Mouse (Mus musculus): ENCODE measurements around the gene Psmb9. TPM values are rescaled to one million over a fixed set of nuclear protein-coding genes. Genes with fewer than 3 reads are reported as not detected.
"Not testable (repeated sequence)": the region's sequence is repeated elsewhere in the genome, so short reads cannot be mapped to it uniquely, and the experiment has no call there.

The Psmb9 gene
- polyA plus RNA-seq (2014; fragmentation: Nextera tagmentation; extraction: Ambion mirVana), result 0.67 and 1.1 TPM in 2 replicates

GRCm38 (mm10) chr17:34187261-34187916 lies at the start of gene Psmb9, which contains the start of gene Tap1:
TSS of gene Psmb9 (minus strand) at chr17:34187764.
TSS of gene Tap1 (plus strand) at chr17:34187553.
- Histone ChIP-seq H3K27ac (replicated peaks; ENCODE audit: low read depth, low read length) (no peak within 1 kb of the TSS), H3K27me3 (ENCODE audit: control insufficient read depth, insufficient read depth, low read length) (peaks cover 23% of the 10 kb centered on the region), H3K4me1 (ENCODE audit: control insufficient read depth, insufficient read depth, low read length) (peaks cover 5% of the 10 kb centered on the region; the same call in 1 of the 2 replicates), H3K4me3 (ENCODE audit: low read depth, low read length) (peak within 1 kb of the TSS; percentile 42), H3K36me3 (replicated peaks; ENCODE audit: control insufficient read depth, insufficient read depth, low read depth, low read length) (no peaks in the 10 kb centered on the region), H3K9me3 (replicated peaks; ENCODE audit: control insufficient read depth, low read length) (no peaks in the 10 kb centered on the region), H3K9ac (replicated peaks; ENCODE audit: low read length) (peak within 1 kb of the TSS; percentile 64), H3K4me2 (ENCODE audit: low read depth, low read length) (peak within 1 kb of the TSS; percentile 83)
- peak; percentile 91 for ATAC-seq (replicated peaks; ENCODE audit: insufficient number of reproducible peaks, low FRiP score, low TSS enrichment, low read depth)
- WGBS, result under 1% methylated on average over 46 of the region's 46 CpGs
- DNase-seq (ENCODE audit: low spot score), result peak; percentile 97

DNA sequence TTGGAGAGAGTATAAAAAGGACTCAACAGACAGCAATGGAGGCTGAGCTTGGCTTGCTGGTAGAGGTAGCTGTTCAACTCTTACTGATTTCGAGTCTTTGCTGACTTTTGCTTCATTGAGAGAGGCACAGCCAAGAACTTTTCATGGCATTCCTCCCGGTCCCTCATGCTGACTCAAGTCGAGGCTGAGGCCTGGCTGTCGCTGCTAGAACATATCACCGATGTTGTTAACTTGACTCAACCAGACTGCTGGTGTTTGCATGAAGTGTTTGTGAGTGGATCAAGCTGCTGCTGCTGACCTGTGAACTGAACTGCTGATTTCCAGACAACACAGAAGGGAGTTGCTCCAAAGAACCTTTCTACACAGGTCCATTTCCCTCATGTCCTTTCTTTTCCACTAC lies 49.1 kb upstream of the Psmb9 start:
- no peaks in the 10 kb centered on the region for H3K27me3 ChIP-seq (ENCODE audit: control insufficient read depth, insufficient read depth, low read length)
- H3K4me2 ChIP-seq (ENCODE audit: low read depth, low read length), result no peak overlapping the region
- no peak overlapping the region for H3K9ac ChIP-seq (replicated peaks; ENCODE audit: low read length)
- WGBS, result 81% methylated on average over 5 of the region's 5 CpGs
- ATAC-seq (replicated peaks; ENCODE audit: insufficient number of reproducible peaks, low FRiP score, low TSS enrichment, low read depth), result no peak
- H3K27ac ChIP-seq (replicated peaks; ENCODE audit: low read depth, low read length), result no peak overlapping the region
- no peak overlapping the region for H3K4me3 ChIP-seq (ENCODE audit: low read depth, low read length)
- no peaks in the 10 kb centered on the region for H3K36me3 ChIP-seq (replicated peaks; ENCODE audit: control insufficient read depth, insufficient read depth, low read depth, low read length)
- no peaks in the 10 kb centered on the region for H3K4me1 ChIP-seq (ENCODE audit: control insufficient read depth, insufficient read depth, low read length)
- no peaks in the 10 kb centered on the region for H3K9me3 ChIP-seq (replicated peaks; ENCODE audit: control insufficient read depth, low read length)
- no peak for DNase-seq (ENCODE audit: low spot score)

GRCm38 (mm10) chr17:34234926-34235325 lies 47.4 kb upstream of the Psmb9 start:
- no peak overlapping the region for H3K9ac ChIP-seq (replicated peaks; ENCODE audit: low read length)
- H3K4me3 ChIP-seq (ENCODE audit: low read depth, low read length), result no peak overlapping the region
- ATAC-seq (replicated peaks; ENCODE audit: insufficient number of reproducible peaks, low FRiP score, low TSS enrichment, low read depth) (0 out of 2 replicates have a peak, but pooled peaks have one; percentile 34), DNase-seq (ENCODE audit: low spot score) (peak; percentile 67)
- no peak overlapping the region for H3K27ac ChIP-seq (replicated peaks; ENCODE audit: low read depth, low read length)
- H3K36me3 ChIP-seq (replicated peaks; ENCODE audit: control insufficient read depth, insufficient read depth, low read depth, low read length), result no peaks in the 10 kb centered on the region
- no peaks in the 10 kb centered on the region for H3K27me3 ChIP-seq (ENCODE audit: control insufficient read depth, insufficient read depth, low read length)
- no peaks in the 10 kb centered on the region for H3K9me3 ChIP-seq (replicated peaks; ENCODE audit: control insufficient read depth, low read length)
- H3K4me2 ChIP-seq (ENCODE audit: low read depth, low read length), result no peak overlapping the region
- no peaks in the 10 kb centered on the region for H3K4me1 ChIP-seq (ENCODE audit: control insufficient read depth, insufficient read depth, low read length)
- 49% methylated on average over 9 of the region's 9 CpGs for WGBS

DNA sequence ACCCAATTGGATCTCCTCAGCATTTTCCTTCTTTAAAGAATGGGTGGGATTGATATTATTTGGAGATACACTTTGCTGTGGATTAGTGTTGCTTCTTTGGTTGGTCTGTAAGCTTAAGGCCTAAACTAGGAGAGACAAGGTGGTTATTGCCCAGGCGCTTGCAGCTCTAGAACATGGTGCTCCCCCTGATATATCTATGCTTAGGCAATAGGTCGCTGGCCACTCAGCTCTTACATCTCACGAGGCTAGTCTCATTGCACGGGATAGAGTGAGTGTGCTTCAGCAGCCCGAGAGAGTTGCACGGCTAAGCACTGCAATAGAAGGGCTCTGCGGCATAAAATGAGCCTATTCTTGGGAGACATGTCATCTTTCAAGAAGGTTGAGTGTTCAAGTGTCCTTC lies 44.5 kb upstream of the Psmb9 start:
- H3K4me2 ChIP-seq (ENCODE audit: low read depth, low read length); DNase-seq (ENCODE audit: low spot score); H3K9ac ChIP-seq (replicated peaks; ENCODE audit: low read length); H3K9me3 ChIP-seq (replicated peaks; ENCODE audit: control insufficient read depth, low read length); H3K4me1 ChIP-seq (ENCODE audit: control insufficient read depth, insufficient read depth, low read length); H3K27me3 ChIP-seq (ENCODE audit: control insufficient read depth, insufficient read depth, low read length); H3K27ac ChIP-seq (replicated peaks; ENCODE audit: low read depth, low read length); ATAC-seq (replicated peaks; ENCODE audit: insufficient number of reproducible peaks, low FRiP score, low TSS enrichment, low read depth); H3K36me3 ChIP-seq (replicated peaks; ENCODE audit: control insufficient read depth, insufficient read depth, low read depth, low read length); H3K4me3 ChIP-seq (ENCODE audit: low read depth, low read length): not testable (repeated sequence)
- WGBS, result 76% methylated on average over 5 of the region's 7 CpGs

DNA sequence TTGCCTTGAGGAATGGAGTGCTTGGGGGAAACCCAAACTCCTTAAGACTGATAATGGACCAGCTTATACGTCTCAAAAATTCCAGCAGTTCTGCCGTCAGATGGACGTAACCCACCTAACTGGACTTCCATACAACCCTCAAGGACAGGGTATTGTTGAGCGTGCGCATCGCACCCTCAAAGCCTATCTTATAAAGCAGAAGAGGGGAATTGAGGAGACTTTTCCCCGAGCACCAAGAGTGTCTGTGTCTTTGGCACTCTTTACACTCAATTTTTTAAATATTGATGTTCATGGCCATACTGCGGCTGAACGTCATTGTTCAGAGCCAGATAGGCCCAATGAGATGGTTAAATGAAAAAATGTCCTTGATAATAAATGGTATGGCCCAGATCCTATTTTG lies 43.4 kb upstream of the Psmb9 start:
- DNase-seq (ENCODE audit: low spot score); H3K9ac ChIP-seq (replicated peaks; ENCODE audit: low read length); H3K27ac ChIP-seq (replicated peaks; ENCODE audit: low read depth, low read length); H3K4me1 ChIP-seq (ENCODE audit: control insufficient read depth, insufficient read depth, low read length); H3K4me3 ChIP-seq (ENCODE audit: low read depth, low read length); H3K27me3 ChIP-seq (ENCODE audit: control insufficient read depth, insufficient read depth, low read length); H3K9me3 ChIP-seq (replicated peaks; ENCODE audit: control insufficient read depth, low read length); ATAC-seq (replicated peaks; ENCODE audit: insufficient number of reproducible peaks, low FRiP score, low TSS enrichment, low read depth); H3K4me2 ChIP-seq (ENCODE audit: low read depth, low read length); H3K36me3 ChIP-seq (replicated peaks; ENCODE audit: control insufficient read depth, insufficient read depth, low read depth, low read length): not testable (repeated sequence)
- 93% methylated on average over 6 of the region's 9 CpGs for WGBS

GRCm38 (mm10) chr17:34225911-34226310 lies 38.3 kb upstream of the Psmb9 start:
- not testable (repeated sequence) for H3K4me1 ChIP-seq (ENCODE audit: control insufficient read depth, insufficient read depth, low read length); H3K27ac ChIP-seq (replicated peaks; ENCODE audit: low read depth, low read length); H3K4me2 ChIP-seq (ENCODE audit: low read depth, low read length); DNase-seq (ENCODE audit: low spot score); H3K9me3 ChIP-seq (replicated peaks; ENCODE audit: control insufficient read depth, low read length); H3K27me3 ChIP-seq (ENCODE audit: control insufficient read depth, insufficient read depth, low read length); H3K36me3 ChIP-seq (replicated peaks; ENCODE audit: control insufficient read depth, insufficient read depth, low read depth, low read length); H3K4me3 ChIP-seq (ENCODE audit: low read depth, low read length); H3K9ac ChIP-seq (replicated peaks; ENCODE audit: low read length); ATAC-seq (replicated peaks; ENCODE audit: insufficient number of reproducible peaks, low FRiP score, low TSS enrichment, low read depth)
- WGBS, result 95% methylated on average over 13 of the region's 23 CpGs

DNA sequence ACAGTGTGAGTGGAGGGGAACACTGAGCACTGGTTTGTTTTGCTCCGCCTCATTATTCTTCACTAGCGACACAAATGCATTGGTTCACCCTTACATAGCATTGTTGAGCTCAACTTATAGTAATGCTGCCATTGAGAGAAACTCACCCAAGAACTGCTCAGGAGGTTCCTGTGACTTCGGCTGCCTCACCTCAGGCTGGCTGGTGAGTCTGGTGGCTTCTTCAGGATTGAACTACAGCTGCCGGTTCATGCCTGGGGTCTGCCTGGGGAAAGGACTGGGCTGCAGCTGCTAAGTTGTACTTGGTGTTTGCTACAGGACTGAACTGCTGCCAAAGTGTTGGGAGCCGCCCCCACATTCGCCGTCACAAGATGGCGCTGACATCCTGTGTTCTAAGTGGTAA lies 37.9 kb upstream of the Psmb9 start:
- ATAC-seq (replicated peaks; ENCODE audit: insufficient number of reproducible peaks, low FRiP score, low TSS enrichment, low read depth), result no peak
- WGBS, result 93% methylated on average over 8 of the region's 8 CpGs
- no peak for DNase-seq (ENCODE audit: low spot score)

DNA sequence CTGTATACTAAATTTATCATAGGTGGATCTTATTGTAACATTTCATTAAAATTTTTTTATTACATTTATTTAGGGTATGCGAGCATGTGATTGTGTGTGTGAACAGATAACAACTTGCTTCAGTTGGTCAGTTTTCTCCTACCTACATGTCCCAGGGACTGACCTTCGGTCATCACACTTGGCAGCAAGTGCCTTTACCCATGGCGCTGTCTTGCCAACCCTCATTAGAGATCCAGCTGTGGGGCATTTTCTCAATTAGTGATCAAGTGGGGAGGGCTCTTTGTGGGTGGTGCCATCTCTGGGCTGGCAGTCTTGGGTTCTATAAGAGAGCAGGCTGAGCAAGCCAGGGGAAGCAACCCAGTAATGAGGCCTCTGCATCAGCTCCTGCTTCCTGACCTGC lies 37.3 kb upstream of the Psmb9 start:
- no peak overlapping the region for H3K27ac ChIP-seq (replicated peaks; ENCODE audit: low read depth, low read length)
- H3K36me3 ChIP-seq (replicated peaks; ENCODE audit: control insufficient read depth, insufficient read depth, low read depth, low read length), result no peaks in the 10 kb centered on the region
- H3K4me3 ChIP-seq (ENCODE audit: low read depth, low read length), result no peak overlapping the region
- no peaks in the 10 kb centered on the region for H3K27me3 ChIP-seq (ENCODE audit: control insufficient read depth, insufficient read depth, low read length)
- no peaks in the 10 kb centered on the region for H3K4me1 ChIP-seq (ENCODE audit: control insufficient read depth, insufficient read depth, low read length)
- DNase-seq (ENCODE audit: low spot score), result no peak
- H3K9ac ChIP-seq (replicated peaks; ENCODE audit: low read length), result no peak overlapping the region
- H3K4me2 ChIP-seq (ENCODE audit: low read depth, low read length), result no peak overlapping the region
- no peaks in the 10 kb centered on the region for H3K9me3 ChIP-seq (replicated peaks; ENCODE audit: control insufficient read depth, low read length)
- ATAC-seq (replicated peaks; ENCODE audit: insufficient number of reproducible peaks, low FRiP score, low TSS enrichment, low read depth), result no peak
- 95% methylated on average over 3 of the region's 3 CpGs for WGBS

More for the DNA sequence above, 37.9 kb upstream of the Psmb9 start:
- no peaks in the 10 kb centered on the region for H3K4me1 ChIP-seq (ENCODE audit: control insufficient read depth, insufficient read depth, low read length)
- H3K27ac ChIP-seq (replicated peaks; ENCODE audit: low read depth, low read length), result no peak overlapping the region
- no peak overlapping the region for H3K4me2 ChIP-seq (ENCODE audit: low read depth, low read length)
- no peak overlapping the region for H3K4me3 ChIP-seq (ENCODE audit: low read depth, low read length)
- H3K36me3 ChIP-seq (replicated peaks; ENCODE audit: control insufficient read depth, insufficient read depth, low read depth, low read length), result no peaks in the 10 kb centered on the region
- no peaks in the 10 kb centered on the region for H3K9me3 ChIP-seq (replicated peaks; ENCODE audit: control insufficient read depth, low read length)
- H3K27me3 ChIP-seq (ENCODE audit: control insufficient read depth, insufficient read depth, low read length), result no peaks in the 10 kb centered on the region
- H3K9ac ChIP-seq (replicated peaks; ENCODE audit: low read length), result no peak overlapping the region

Data from embryonic facial prominence, embryonic 11.5 days (tissue).